Mouse (Mus musculus) liver, embryonic 15.5 days (tissue): ENCODE measurements at regions not wholly inside any gene's neighbourhood (a gene's known extent, or its start where the extent isn't known, plus 50 kb on each side); places are given as distances from the start of the nearest gene placed in this dataset.

Source experiments
- ATAC-seq: fragments of 200-750 bp; cut with Nextera tagmentation; 2 replicates; pipeline ENCODE4 v1.8.0; 2017; ENCODE audit warnings: moderate number of reproducible peaks, mild to moderate bottlenecking, moderate library complexity; ENCODE audit not compliant: insufficient read depth
- H3K27ac ChIP-seq: fragments of 300-500 bp; sonication (generic); replicated peaks from 2 replicates; pipeline ENCODE4 v1.5.1; 2015; ENCODE audit warnings: mild to moderate bottlenecking, inconsistent platforms
- H3K27me3 ChIP-seq: fragments of 300-500 bp; sonication (generic); 2 replicates; pipeline ENCODE4 v1.6.1; 2015; ENCODE audit warnings: mild to moderate bottlenecking, inconsistent platforms
- H3K36me3 ChIP-seq: fragments of 300-500 bp; sonication (generic); replicated peaks from 2 replicates; pipeline ENCODE4 v1.6.1; 2015; ENCODE audit warnings: moderate library complexity, mild to moderate bottlenecking, inconsistent platforms
- H3K4me1 ChIP-seq: fragments of 300-500 bp; sonication (generic); replicated peaks from 2 replicates; pipeline ENCODE4 v1.6.1; 2015; ENCODE audit warnings: inconsistent platforms
- H3K4me2 ChIP-seq: fragments of 300-500 bp; sonication (generic); 2 replicates; pipeline ENCODE4 v1.6.1; 2015; ENCODE audit warnings: moderate library complexity, mild to moderate bottlenecking, inconsistent platforms
- H3K4me3 ChIP-seq: fragments of 300-500 bp; sonication (generic); replicated peaks from 2 replicates; pipeline ENCODE4 v1.5.1; 2015; ENCODE audit warnings: mild to moderate bottlenecking, inconsistent platforms
- H3K9ac ChIP-seq: fragments of 300-500 bp; sonication (generic); 2 replicates; pipeline ENCODE4 v1.6.1; 2015; ENCODE audit warnings: moderate library complexity, mild to moderate bottlenecking, inconsistent platforms
- H3K9me3 ChIP-seq: fragments of 300-500 bp; sonication (generic); replicated peaks from 2 replicates; pipeline ENCODE4 v1.6.1; 2016; ENCODE audit warnings: inconsistent platforms
- WGBS: fragments of 180-500 bp; shearing (Covaris S2); methylation state at CpG from one replicate; pipeline ENCODE4 v1.1.7; 2015; ENCODE audit warnings: mixed read lengths; ENCODE audit not compliant: insufficient replicate concordance; 5-methylcytosine and 5-hydroxymethylcytosine counted together

- Histone ChIP-seq H3K36me3 (no peaks in the 10 kb centered on the region), H3K9ac (no peak overlapping the region), H3K4me3 (no peak overlapping the region), H3K27ac (no peak overlapping the region), H3K4me2 (no peak overlapping the region), H3K4me1 (peaks cover 11% of the 10 kb centered on the region; the same call in 1 of the 2 replicates), H3K9me3 (no peaks in the 10 kb centered on the region), H3K27me3 (peaks cover 16% of the 10 kb centered on the region)
- WGBS, result 62% methylated on average over 16 of the region's 16 CpGs
- ATAC-seq, result no peak
Measured at GRCm38 (mm10) chr17:83120665-83121232, 94.3 kb upstream of the Pkdcc start.

- 6% methylated on average over 20 of the region's 20 CpGs for WGBS
- peaks cover 11% of the 10 kb centered on the region; the same call in 1 of the 2 replicates for H3K4me1 ChIP-seq
- no peak overlapping the region for H3K27ac ChIP-seq
- H3K27me3 ChIP-seq, result peaks cover 16% of the 10 kb centered on the region
- ATAC-seq, result no peak
- H3K9me3 ChIP-seq, result no peaks in the 10 kb centered on the region
- no peaks in the 10 kb centered on the region for H3K36me3 ChIP-seq
- peak overlapping the region; percentile 60 for H3K4me2 ChIP-seq
- H3K9ac ChIP-seq, result no peak overlapping the region
- peak overlapping the region; percentile 37 for H3K4me3 ChIP-seq
Measured at GRCm38 (mm10) chr17:83122525-83123280, 92.4 kb upstream of the Pkdcc start.

GRCm38 (mm10) chr17:83125057-83125456 is 90.0 kb upstream of the Pkdcc start:
- ATAC-seq, result no peak
- Histone ChIP-seq H3K4me2 (no peak overlapping the region), H3K27me3 (peaks cover 16% of the 10 kb centered on the region), H3K4me1 (peaks cover 11% of the 10 kb centered on the region; the same call in 1 of the 2 replicates), H3K9me3 (no peaks in the 10 kb centered on the region), H3K36me3 (no peaks in the 10 kb centered on the region), H3K9ac (no peak overlapping the region), H3K4me3 (no peak overlapping the region), H3K27ac (no peak overlapping the region)

- 0 out of 2 replicates have a peak, but pooled peaks cover 3% of the 10 kb centered on the region for H3K27me3 ChIP-seq
Measured at GRCm38 (mm10) chr17:83127842-83128241, 87.2 kb upstream of the Pkdcc start.

GRCm38 (mm10) chr17:83128843-83129544 is 86.1 kb upstream of the Pkdcc start:
- H3K4me2 ChIP-seq, result no peak overlapping the region
- no peak overlapping the region for H3K4me3 ChIP-seq
- H3K9ac ChIP-seq, result no peak overlapping the region
- no peak overlapping the region for H3K27ac ChIP-seq
- no peaks in the 10 kb centered on the region for H3K36me3 ChIP-seq
- no peaks in the 10 kb centered on the region for H3K9me3 ChIP-seq
- ATAC-seq, result no peak
- no peaks in the 10 kb centered on the region for H3K27me3 ChIP-seq
- H3K4me1 ChIP-seq, result no peaks in the 10 kb centered on the region; the same call in 1 of the 2 replicates
- WGBS, result 66% methylated on average over 14 of the region's 14 CpGs

More at GRCm38 (mm10) chr17:83127842-83128241, 87.2 kb upstream of the Pkdcc start:
- Histone ChIP-seq H3K4me2 (no peak overlapping the region), H3K27ac (no peak overlapping the region), H3K4me1 (peaks cover 5% of the 10 kb centered on the region; the same call in 1 of the 2 replicates), H3K9me3 (no peaks in the 10 kb centered on the region), H3K4me3 (no peak overlapping the region), H3K36me3 (no peaks in the 10 kb centered on the region), H3K9ac (no peak overlapping the region)
- ATAC-seq, result no peak
- WGBS, result 71% methylated on average over 6 of the region's 6 CpGs

GRCm38 (mm10) chr17:83129658-83130057 is 85.4 kb upstream of the Pkdcc start:
- no peak overlapping the region for H3K27ac ChIP-seq
- H3K9me3 ChIP-seq, result no peaks in the 10 kb centered on the region
- WGBS, result 74% methylated on average over 7 of the region's 7 CpGs
- no peak overlapping the region for H3K4me2 ChIP-seq
- H3K4me3 ChIP-seq, result no peak overlapping the region
- H3K27me3 ChIP-seq, result no peaks in the 10 kb centered on the region
- H3K9ac ChIP-seq, result no peak overlapping the region
- no peak for ATAC-seq
- H3K4me1 ChIP-seq, result no peaks in the 10 kb centered on the region; the same call in 1 of the 2 replicates
- no peaks in the 10 kb centered on the region for H3K36me3 ChIP-seq

GRCm38 (mm10) chr17:83133201-83133600 is 81.9 kb upstream of the Pkdcc start:
- Histone ChIP-seq H3K27ac (no peak overlapping the region), H3K4me2 (no peak overlapping the region), H3K9ac (no peak overlapping the region), H3K9me3 (no peaks in the 10 kb centered on the region), H3K4me3 (no peak overlapping the region), H3K27me3 (no peaks in the 10 kb centered on the region), H3K4me1 (no peaks in the 10 kb centered on the region), H3K36me3 (no peaks in the 10 kb centered on the region)
- ATAC-seq, result no peak
- WGBS, result 63% methylated on average over 9 of the region's 9 CpGs

- WGBS, result 49% methylated on average over 6 of the region's 6 CpGs
- Histone ChIP-seq H3K9ac (no peak overlapping the region), H3K9me3 (no peaks in the 10 kb centered on the region), H3K27ac (no peak overlapping the region), H3K4me1 (no peaks in the 10 kb centered on the region), H3K4me3 (no peak overlapping the region), H3K27me3 (no peaks in the 10 kb centered on the region), H3K36me3 (no peaks in the 10 kb centered on the region), H3K4me2 (no peak overlapping the region)
- no peak for ATAC-seq
Measured at GRCm38 (mm10) chr17:83135441-83136120, 79.5 kb upstream of the Pkdcc start.

- Histone ChIP-seq H3K36me3 (no peaks in the 10 kb centered on the region), H3K4me1 (no peaks in the 10 kb centered on the region), H3K27ac (no peak overlapping the region), H3K27me3 (no peaks in the 10 kb centered on the region), H3K9me3 (no peaks in the 10 kb centered on the region), H3K4me2 (no peak overlapping the region), H3K4me3 (no peak overlapping the region), H3K9ac (no peak overlapping the region)
- ATAC-seq, result no peak
- 60% methylated on average over 5 of the region's 5 CpGs for WGBS
Measured at GRCm38 (mm10) chr17:83136267-83136666, 78.8 kb upstream of the Pkdcc start.

GRCm38 (mm10) chr17:83137720-83138119 is 77.4 kb upstream of the Pkdcc start:
- WGBS, result 22% methylated on average over 7 of the region's 7 CpGs
- no peak overlapping the region for H3K4me3 ChIP-seq

More at GRCm38 (mm10) chr17:83137720-83138119, 77.4 kb upstream of the Pkdcc start:
- Histone ChIP-seq H3K27me3 (no peaks in the 10 kb centered on the region), H3K36me3 (no peaks in the 10 kb centered on the region), H3K9ac (no peak overlapping the region), H3K27ac (no peak overlapping the region), H3K4me2 (no peak overlapping the region), H3K4me1 (no peaks in the 10 kb centered on the region), H3K9me3 (no peaks in the 10 kb centered on the region)
- no peak for ATAC-seq
